Mouse (Mus musculus): ENCODE results near the gene Rab22a. TPM values are rescaled to one million over a fixed set of nuclear protein-coding genes. Genes with fewer than 3 reads are reported as not detected.

Rab22a gene
- polyA plus RNA-seq, 1 experiment from 2014 or later, result 32.5 TPM

- no peak for ATAC-seq (replicated peaks; ENCODE audit: insufficient number of reproducible peaks, insufficient read depth, low FRiP score, low read depth)
- Histone ChIP-seq H3K36me3 (peaks cover 13% of the 10 kb centered on the region; the same call in 1 of the 2 replicates), H3K27ac (no peak overlapping the region), H3K4me3 (no peak overlapping the region), H3K4me2 (no peak overlapping the region), H3K9ac (no peak overlapping the region), H3K27me3 (no peaks in the 10 kb centered on the region), H3K4me1 (replicated peaks) (peaks cover 30% of the 10 kb centered on the region), H3K9me3 (replicated peaks) (no peaks in the 10 kb centered on the region)
- 25% methylated on average over 1 of the region's 1 CpGs for WGBS
These were observed 13.9 kb downstream of the Rab22a start for GRCm38 (mm10) chr2:173673469-173673868.

GRCm38 (mm10) chr2:173678593-173678992 is 19.0 kb downstream of the Rab22a start:
- Histone ChIP-seq H3K36me3 (peaks cover 16% of the 10 kb centered on the region; the same call in 1 of the 2 replicates), H3K27me3 (no peaks in the 10 kb centered on the region), H3K9ac (no peak overlapping the region), H3K4me3 (no peak overlapping the region), H3K9me3 (replicated peaks) (no peaks in the 10 kb centered on the region), H3K4me1 (replicated peaks) (peaks cover 12% of the 10 kb centered on the region; the same call in 1 of the 2 replicates), H3K27ac (no peak overlapping the region), H3K4me2 (no peak overlapping the region)
- no peak for ATAC-seq (replicated peaks; ENCODE audit: insufficient number of reproducible peaks, insufficient read depth, low FRiP score, low read depth)
- WGBS, result 79% methylated on average over 2 of the region's 2 CpGs

- Histone ChIP-seq H3K27me3 (no peaks in the 10 kb centered on the region), H3K4me1 (replicated peaks) (peaks cover 9% of the 10 kb centered on the region; the same call in 1 of the 2 replicates), H3K27ac (no peak overlapping the region), H3K36me3 (peaks cover 15% of the 10 kb centered on the region; the same call in 1 of the 2 replicates), H3K4me3 (no peak overlapping the region), H3K4me2 (no peak overlapping the region), H3K9ac (no peak overlapping the region), H3K9me3 (replicated peaks) (no peaks in the 10 kb centered on the region)
- 48% methylated on average over 3 of the region's 3 CpGs for WGBS
- ATAC-seq (replicated peaks; ENCODE audit: insufficient number of reproducible peaks, insufficient read depth, low FRiP score, low read depth), result no peak
These were observed 19.7 kb downstream of the Rab22a start for GRCm38 (mm10) chr2:173679217-173679616.

GRCm38 (mm10) chr2:173680153-173680552 is 20.6 kb downstream of the Rab22a start:
- no peak for ATAC-seq (replicated peaks; ENCODE audit: insufficient number of reproducible peaks, insufficient read depth, low FRiP score, low read depth)
- peaks cover 7% of the 10 kb centered on the region; the same call in 1 of the 2 replicates for H3K36me3 ChIP-seq
- H3K27ac ChIP-seq, result no peak overlapping the region
- H3K4me1 ChIP-seq (replicated peaks), result peaks cover 9% of the 10 kb centered on the region; the same call in 1 of the 2 replicates
- WGBS, result 73% methylated on average over 1 of the region's 1 CpGs
- no peaks in the 10 kb centered on the region for H3K9me3 ChIP-seq (replicated peaks)
- H3K27me3 ChIP-seq, result no peaks in the 10 kb centered on the region
- no peak overlapping the region for H3K4me2 ChIP-seq
- no peak overlapping the region for H3K9ac ChIP-seq
- no peak overlapping the region for H3K4me3 ChIP-seq

- WGBS, result 44% methylated on average over 10 of the region's 10 CpGs
- Histone ChIP-seq H3K36me3 (peaks cover 3% of the 10 kb centered on the region; the same call in 1 of the 2 replicates), H3K4me1 (replicated peaks) (peaks cover 7% of the 10 kb centered on the region; the same call in 1 of the 2 replicates), H3K27me3 (no peaks in the 10 kb centered on the region), H3K4me2 (no peak overlapping the region), H3K27ac (no peak overlapping the region), H3K9ac (no peak overlapping the region), H3K4me3 (no peak overlapping the region), H3K9me3 (replicated peaks) (no peaks in the 10 kb centered on the region)
- ATAC-seq (replicated peaks; ENCODE audit: insufficient number of reproducible peaks, insufficient read depth, low FRiP score, low read depth), result no peak
These were observed 23.2 kb downstream of the Rab22a start for GRCm38 (mm10) chr2:173682773-173683172.

- 0 out of 2 replicates have a peak, but pooled peaks cover 7% of the 10 kb centered on the region for H3K4me1 ChIP-seq (replicated peaks)
- no peak overlapping the region for H3K4me3 ChIP-seq
- no peak overlapping the region for H3K9ac ChIP-seq
- WGBS, result 88% methylated on average over 3 of the region's 3 CpGs
- ATAC-seq (replicated peaks; ENCODE audit: insufficient number of reproducible peaks, insufficient read depth, low FRiP score, low read depth), result no peak
- H3K27ac ChIP-seq, result no peak overlapping the region
- no peak overlapping the region for H3K4me2 ChIP-seq
- H3K27me3 ChIP-seq, result no peaks in the 10 kb centered on the region
- no peaks in the 10 kb centered on the region for H3K9me3 ChIP-seq (replicated peaks)
- H3K36me3 ChIP-seq, result peaks cover 12% of the 10 kb centered on the region; the same call in 1 of the 2 replicates
These were observed 26.3 kb downstream of the Rab22a start for GRCm38 (mm10) chr2:173685781-173686361.

- 0 out of 2 replicates have a peak, but pooled peaks cover 11% of the 10 kb centered on the region for H3K4me1 ChIP-seq (replicated peaks)
- H3K4me2 ChIP-seq, result no peak overlapping the region
- no peak for ATAC-seq (replicated peaks; ENCODE audit: insufficient number of reproducible peaks, insufficient read depth, low FRiP score, low read depth)
- no peak overlapping the region for H3K4me3 ChIP-seq
- no peaks in the 10 kb centered on the region for H3K9me3 ChIP-seq (replicated peaks)
- no peaks in the 10 kb centered on the region for H3K27me3 ChIP-seq
- no peak overlapping the region for H3K9ac ChIP-seq
- peaks cover 12% of the 10 kb centered on the region; the same call in 1 of the 2 replicates for H3K36me3 ChIP-seq
- H3K27ac ChIP-seq, result no peak overlapping the region
- 87% methylated on average over 5 of the region's 5 CpGs for WGBS
These were observed 27.8 kb downstream of the Rab22a start for GRCm38 (mm10) chr2:173687363-173687762.

- Histone ChIP-seq H3K27ac (no peak overlapping the region), H3K4me1 (replicated peaks) (peaks cover 16% of the 10 kb centered on the region), H3K4me3 (no peak overlapping the region), H3K36me3 (peaks cover 9% of the 10 kb centered on the region; the same call in 1 of the 2 replicates), H3K27me3 (no peaks in the 10 kb centered on the region), H3K9me3 (replicated peaks) (no peaks in the 10 kb centered on the region), H3K9ac (no peak overlapping the region), H3K4me2 (no peak overlapping the region)
- ATAC-seq (replicated peaks; ENCODE audit: insufficient number of reproducible peaks, insufficient read depth, low FRiP score, low read depth), result no peak
These were observed 30.3 kb downstream of the Rab22a start for GRCm38 (mm10) chr2:173689835-173690234.

- no peak overlapping the region for H3K9ac ChIP-seq
- no peaks in the 10 kb centered on the region for H3K27me3 ChIP-seq
- ATAC-seq (replicated peaks; ENCODE audit: insufficient number of reproducible peaks, insufficient read depth, low FRiP score, low read depth), result no peak
- H3K36me3 ChIP-seq, result peaks cover 22% of the 10 kb centered on the region; the same call in 1 of the 2 replicates
- no peaks in the 10 kb centered on the region for H3K9me3 ChIP-seq (replicated peaks)
- H3K27ac ChIP-seq, result no peak overlapping the region
- H3K4me3 ChIP-seq, result no peak overlapping the region
- H3K4me2 ChIP-seq, result no peak overlapping the region
- WGBS, result 81% methylated on average over 6 of the region's 6 CpGs
- peaks cover 16% of the 10 kb centered on the region for H3K4me1 ChIP-seq (replicated peaks)
These were observed 32.2 kb downstream of the Rab22a start for GRCm38 (mm10) chr2:173691748-173692147.

GRCm38 (mm10) chr2:173692693-173693092 is 33.1 kb downstream of the Rab22a start:
- H3K9me3 ChIP-seq (replicated peaks), result no peaks in the 10 kb centered on the region
- no peaks in the 10 kb centered on the region for H3K27me3 ChIP-seq
- no peak overlapping the region for H3K4me2 ChIP-seq
- no peak overlapping the region for H3K4me3 ChIP-seq
- peak overlapping the region; percentile 48 for H3K27ac ChIP-seq
- no peak overlapping the region for H3K9ac ChIP-seq
- H3K36me3 ChIP-seq, result peaks cover 30% of the 10 kb centered on the region; the same call in 1 of the 2 replicates
- H3K4me1 ChIP-seq (replicated peaks), result peaks cover 16% of the 10 kb centered on the region
- ATAC-seq (replicated peaks; ENCODE audit: insufficient number of reproducible peaks, insufficient read depth, low FRiP score, low read depth), result peak; percentile 62
- 48% methylated on average over 2 of the region's 2 CpGs for WGBS

- ATAC-seq (replicated peaks; ENCODE audit: insufficient number of reproducible peaks, insufficient read depth, low FRiP score, low read depth), result no peak
- no peaks in the 10 kb centered on the region for H3K9me3 ChIP-seq (replicated peaks)
- no peak overlapping the region for H3K27ac ChIP-seq
- no peaks in the 10 kb centered on the region for H3K27me3 ChIP-seq
- H3K36me3 ChIP-seq, result peaks cover 44% of the 10 kb centered on the region
- 60% methylated on average over 3 of the region's 3 CpGs for WGBS
- no peak overlapping the region for H3K4me2 ChIP-seq
- H3K4me3 ChIP-seq, result no peak overlapping the region
- H3K9ac ChIP-seq, result no peak overlapping the region
- H3K4me1 ChIP-seq (replicated peaks), result peaks cover 18% of the 10 kb centered on the region
These were observed 39.3 kb downstream of the Rab22a start for GRCm38 (mm10) chr2:173698850-173699249.

All from heart, embryonic 15.5 days (tissue).